Mouse (Mus musculus): ENCODE measurements around the gene Gm10392.
A peak's percentile ranks its signal among the peaks of the same experiment; 100 is the strongest.

The Gm10392 gene

GRCm38 (mm10) chr11:77492311-77492871 lies 26.6 kb downstream of the Gm10392 start:
- DNase-seq (ENCODE audit: low spot score): no peak

- no peak for DNase-seq (ENCODE audit: low spot score)
Observed at GRCm38 (mm10) chr11:77491502-77492291, 27.3 kb downstream of the Gm10392 start.

GRCm38 (mm10) chr11:77491123-77491501 lies 27.9 kb downstream of the Gm10392 start:
- DNase-seq (ENCODE audit: low spot score): peak; percentile 73

GRCm38 (mm10) chr11:77490451-77490850 lies 28.5 kb downstream of the Gm10392 start:
- DNase-seq (ENCODE audit: low spot score): no peak

GRCm38 (mm10) chr11:77489591-77490235 lies 29.3 kb downstream of the Gm10392 start, which contains the start of gene Ankrd13b:
Gene Ankrd13b (minus strand): TSS chr11:77489678.
- no peak for DNase-seq (ENCODE audit: low spot score)

GRCm38 (mm10) chr11:77488771-77489581 lies 30.0 kb downstream of the Gm10392 start:
- no peak for DNase-seq (ENCODE audit: low spot score)

- no peak for DNase-seq (ENCODE audit: low spot score)
Observed at GRCm38 (mm10) chr11:77486798-77487197, 32.2 kb downstream of the Gm10392 start.

GRCm38 (mm10) chr11:77485229-77485628 lies 33.8 kb downstream of the Gm10392 start:
- DNase-seq (ENCODE audit: low spot score): no peak

- DNase-seq (ENCODE audit: low spot score): no peak
Observed at GRCm38 (mm10) chr11:77483510-77484255, 35.3 kb downstream of the Gm10392 start.

GRCm38 (mm10) chr11:77483043-77483442 lies 36.0 kb downstream of the Gm10392 start:
- DNase-seq (ENCODE audit: low spot score): no peak

GRCm38 (mm10) chr11:77476895-77477294 lies 42.1 kb downstream of the Gm10392 start:
- DNase-seq (ENCODE audit: low spot score): no peak

GRCm38 (mm10) chr11:77476216-77476615 lies 42.8 kb downstream of the Gm10392 start:
- DNase-seq (ENCODE audit: low spot score): no peak

GRCm38 (mm10) chr11:77472775-77473174 lies 46.2 kb downstream of the Gm10392 start:
- no peak for DNase-seq (ENCODE audit: low spot score)

GRCm38 (mm10) chr11:77471407-77471806 lies 47.6 kb downstream of the Gm10392 start:
- no peak for DNase-seq (ENCODE audit: low spot score)

GRCm38 (mm10) chr11:77468397-77468796 lies 50.6 kb downstream of the Gm10392 start:
- DNase-seq (ENCODE audit: low spot score): no peak

GRCm38 (mm10) chr11:77467784-77468183 lies 51.2 kb downstream of the Gm10392 start:
- peak; percentile 64 for DNase-seq (ENCODE audit: low spot score)

GRCm38 (mm10) chr11:77467157-77467556 lies 51.8 kb downstream of the Gm10392 start:
- peak; percentile 69 for DNase-seq (ENCODE audit: low spot score)

All from spleen, adult 12 weeks (tissue).